Mouse (Mus musculus) heart, embryonic 16.5 days (tissue): ENCODE data around the gene Nf2. TPM values are rescaled to one million over a fixed set of nuclear protein-coding genes. Genes with fewer than 3 reads are reported as not detected.

Experiments
- ATAC-seq: fragments of 200-750 bp; cut with Nextera tagmentation; replicated peaks from 2 replicates; pipeline ENCODE4 v1.8.0; 2017; ENCODE audit warnings: moderate number of reproducible peaks; ENCODE audit not compliant: insufficient read depth, low FRiP score; ENCODE audit errors: extremely low read depth
- H3K27ac ChIP-seq: fragments of 300-500 bp; sonication (generic); 2 replicates; pipeline ENCODE4 v1.5.1; 2014; ENCODE audit warnings: mild to moderate bottlenecking, low read length, control low read depth, moderate library complexity
- H3K27me3 ChIP-seq: fragments of 300-500 bp; sonication (generic); 2 replicates; pipeline ENCODE4 v1.6.1; 2014; ENCODE audit warnings: low read length, mixed read lengths; ENCODE audit not compliant: control insufficient read depth, insufficient read depth
- H3K36me3 ChIP-seq: fragments of 300-500 bp; sonication (generic); 2 replicates; pipeline ENCODE4 v1.6.1; 2014; ENCODE audit not compliant: control insufficient read depth, insufficient read depth
- H3K4me1 ChIP-seq: fragments of 300-500 bp; sonication (generic); 2 replicates; pipeline ENCODE4 v1.6.1; 2014; ENCODE audit warnings: low read length, mixed read lengths; ENCODE audit not compliant: control insufficient read depth, insufficient read depth
- H3K4me2 ChIP-seq: fragments of 300-500 bp; sonication (generic); 2 replicates; pipeline ENCODE4 v1.6.1; 2014; ENCODE audit warnings: low read depth, mild to moderate bottlenecking, control low read depth, low read length
- H3K4me3 ChIP-seq: fragments of 300-500 bp; sonication (generic); 2 replicates; pipeline ENCODE4 v1.5.1; 2014; ENCODE audit warnings: mild to moderate bottlenecking, control low read depth, low read length
- H3K9ac ChIP-seq: fragments of 300-500 bp; sonication (generic); 2 replicates; pipeline ENCODE4 v1.6.1; 2014; ENCODE audit warnings: low read length, control low read depth
- H3K9me3 ChIP-seq: fragments of 300-500 bp; sonication (generic); replicated peaks from 2 replicates; pipeline ENCODE4 v1.6.1; 2016; ENCODE audit warnings: low read length; ENCODE audit not compliant: control insufficient read depth
- WGBS: fragments of 180-500 bp; shearing (Covaris S2); extraction: QIAGEN DNeasy Blood & Tissue Kit; methylation state at CpG from one replicate; pipeline ENCODE4 v1.1.7; 2014; 5-methylcytosine and 5-hydroxymethylcytosine counted together
- polyA plus RNA-seq: library from polyadenylated mRNA; unstranded; fragments of >200 nt; fragmentation: Nextera tagmentation; extraction: Ambion mirVana; gene quantifications from 2 replicates; pipeline ENCODE4 v1.2.1, GENCODE M21; 2015

Nf2 gene
- polyA plus RNA-seq, 1 experiment from 2014 or later = 42.8 TPM

DNA sequence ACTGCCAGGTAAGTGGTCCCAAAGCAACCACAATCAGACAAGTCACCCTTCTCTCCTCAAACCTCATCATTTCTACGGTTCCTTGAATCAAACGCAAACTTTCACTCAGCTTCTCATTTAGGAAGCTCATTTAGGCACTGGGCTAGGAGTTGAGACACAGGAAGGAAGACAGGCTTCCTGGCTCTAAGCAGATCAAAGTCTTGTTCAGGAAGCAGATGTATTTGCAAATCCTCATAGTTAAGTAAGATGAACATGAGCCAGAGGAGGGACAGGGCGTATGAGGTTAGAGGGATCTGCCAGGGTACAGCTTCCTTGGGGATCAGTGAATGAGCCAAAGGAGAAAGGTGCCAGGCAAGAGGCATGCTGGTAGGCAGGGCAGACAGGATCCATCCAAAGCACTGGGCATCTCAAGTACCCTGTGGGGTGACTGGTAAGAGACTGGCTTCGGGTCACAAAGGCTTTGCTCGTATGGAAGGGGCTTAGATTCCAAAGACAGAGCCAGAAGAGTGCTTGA lies 64.7 kb downstream of the Nf2 start:
- Histone ChIP-seq H3K4me3 (no peak overlapping the region), H3K27ac (no peak overlapping the region), H3K36me3 (peaks cover 29% of the 10 kb centered on the region), H3K4me1 (no peaks in the 10 kb centered on the region), H3K4me2 (no peak overlapping the region), H3K9me3 (no peaks in the 10 kb centered on the region), H3K9ac (no peak overlapping the region), H3K27me3 (no peaks in the 10 kb centered on the region)
- 64% methylated on average over 5 of the region's 5 CpGs for WGBS
- no peak for ATAC-seq

DNA sequence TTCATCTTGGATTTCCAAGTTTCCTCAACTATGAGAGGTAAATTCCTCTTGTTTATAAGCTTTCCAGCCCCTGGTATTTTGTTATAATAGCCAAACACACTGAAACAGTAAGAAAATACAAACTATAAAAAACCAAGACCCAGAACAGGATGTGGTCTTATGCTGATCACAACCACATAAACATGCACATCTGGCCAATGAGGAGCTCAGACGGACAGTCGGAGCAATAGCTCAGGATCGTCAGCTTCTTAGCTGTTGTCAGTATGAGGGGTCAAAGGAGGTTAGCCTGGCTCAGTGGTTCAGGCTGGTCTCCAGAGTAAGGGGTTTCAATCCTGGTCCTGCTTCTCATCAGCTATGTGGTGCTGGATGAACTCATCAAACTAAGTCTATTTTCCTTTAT lies 66.2 kb downstream of the Nf2 start:
- WGBS = 90% methylated on average over 3 of the region's 3 CpGs
- no peak for ATAC-seq
- peaks cover 35% of the 10 kb centered on the region for H3K36me3 ChIP-seq

DNA sequence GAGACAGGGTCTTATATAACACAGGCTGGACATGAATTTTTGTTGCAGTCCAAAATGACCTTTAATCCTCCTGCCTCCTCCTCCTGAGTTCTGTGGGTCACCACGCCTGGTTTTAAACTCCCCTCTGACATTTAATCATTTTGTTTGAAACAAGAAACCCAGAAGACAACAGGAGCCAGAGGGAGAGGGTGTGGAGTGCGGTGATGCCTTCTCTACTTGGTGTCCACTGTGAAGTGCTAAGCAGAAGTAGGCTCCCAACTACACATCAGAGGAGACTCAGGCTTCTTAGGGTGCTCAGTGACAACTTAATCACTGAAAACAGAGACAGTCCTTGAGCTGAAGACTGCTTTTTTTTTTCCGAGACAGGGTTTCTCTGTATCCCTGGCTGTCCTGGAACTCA lies 68.4 kb downstream of the Nf2 start:
- no peak overlapping the region for H3K27ac ChIP-seq
- no peaks in the 10 kb centered on the region for H3K4me1 ChIP-seq
- no peak overlapping the region for H3K4me3 ChIP-seq
- H3K9ac ChIP-seq = no peak overlapping the region
- H3K36me3 ChIP-seq = peaks cover 23% of the 10 kb centered on the region
- WGBS = 81% methylated on average over 3 of the region's 3 CpGs
- H3K27me3 ChIP-seq = no peaks in the 10 kb centered on the region
- no peaks in the 10 kb centered on the region for H3K9me3 ChIP-seq
- ATAC-seq = no peak
- H3K4me2 ChIP-seq = no peak overlapping the region

More for the DNA sequence above, 66.2 kb downstream of the Nf2 start:
- no peak overlapping the region for H3K9ac ChIP-seq
- no peaks in the 10 kb centered on the region for H3K9me3 ChIP-seq
- no peaks in the 10 kb centered on the region for H3K27me3 ChIP-seq
- no peaks in the 10 kb centered on the region for H3K4me1 ChIP-seq
- no peak overlapping the region for H3K4me2 ChIP-seq
- H3K4me3 ChIP-seq = no peak overlapping the region
- H3K27ac ChIP-seq = no peak overlapping the region

DNA sequence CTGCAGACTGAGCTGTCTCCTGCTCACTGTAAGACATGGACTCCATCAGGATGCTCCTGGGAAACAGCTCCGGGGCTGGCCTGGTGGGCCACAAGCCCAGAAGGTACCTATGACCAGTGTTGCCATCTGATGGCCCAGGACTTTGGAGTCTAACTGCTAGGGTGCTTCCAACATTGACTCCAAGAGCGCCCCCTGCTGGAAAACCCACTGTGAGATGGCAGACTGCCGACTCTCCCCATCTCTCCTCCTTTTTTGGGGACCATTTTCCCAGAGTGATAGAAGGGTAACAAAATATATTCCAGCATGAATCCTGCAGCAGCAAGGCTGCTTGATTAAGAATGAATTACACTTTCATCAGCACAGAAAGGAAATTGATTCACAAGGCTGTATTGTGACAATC lies 76.4 kb downstream of the Nf2 start:
- Histone ChIP-seq H3K36me3 (peaks cover 3% of the 10 kb centered on the region), H3K9me3 (no peaks in the 10 kb centered on the region), H3K27ac (no peak overlapping the region), H3K4me3 (no peak overlapping the region), H3K9ac (no peak overlapping the region), H3K27me3 (no peaks in the 10 kb centered on the region), H3K4me1 (no peaks in the 10 kb centered on the region), H3K4me2 (no peak overlapping the region)
- WGBS = 34% methylated on average over 3 of the region's 3 CpGs
- ATAC-seq = no peak

DNA sequence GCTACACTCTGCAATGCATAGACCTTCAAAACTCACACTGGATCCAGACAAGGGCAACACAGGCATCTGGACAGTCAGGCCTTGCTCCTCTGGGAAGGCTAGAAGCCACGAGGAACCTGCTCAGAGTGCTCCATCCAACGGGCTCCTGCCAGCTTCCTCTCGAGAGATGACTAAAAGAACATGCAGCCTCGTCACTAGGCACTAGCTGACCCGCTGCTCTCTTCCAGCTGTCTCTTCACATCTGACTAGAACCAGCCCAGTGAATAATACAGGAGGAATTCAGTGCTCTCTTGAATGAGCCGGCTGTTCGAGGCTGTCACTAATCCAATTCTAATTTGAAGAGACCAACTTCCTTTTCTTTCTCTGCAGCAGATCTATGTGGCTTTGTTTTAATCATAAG lies 77.6 kb downstream of the Nf2 start:
- 76% methylated on average over 7 of the region's 7 CpGs for WGBS
- H3K27ac ChIP-seq = no peak overlapping the region
- ATAC-seq = no peak
- H3K27me3 ChIP-seq = no peaks in the 10 kb centered on the region
- no peaks in the 10 kb centered on the region for H3K9me3 ChIP-seq
- H3K4me1 ChIP-seq = no peaks in the 10 kb centered on the region
- no peak overlapping the region for H3K4me2 ChIP-seq
- peaks cover 3% of the 10 kb centered on the region for H3K36me3 ChIP-seq
- no peak overlapping the region for H3K4me3 ChIP-seq
- H3K9ac ChIP-seq = no peak overlapping the region

DNA sequence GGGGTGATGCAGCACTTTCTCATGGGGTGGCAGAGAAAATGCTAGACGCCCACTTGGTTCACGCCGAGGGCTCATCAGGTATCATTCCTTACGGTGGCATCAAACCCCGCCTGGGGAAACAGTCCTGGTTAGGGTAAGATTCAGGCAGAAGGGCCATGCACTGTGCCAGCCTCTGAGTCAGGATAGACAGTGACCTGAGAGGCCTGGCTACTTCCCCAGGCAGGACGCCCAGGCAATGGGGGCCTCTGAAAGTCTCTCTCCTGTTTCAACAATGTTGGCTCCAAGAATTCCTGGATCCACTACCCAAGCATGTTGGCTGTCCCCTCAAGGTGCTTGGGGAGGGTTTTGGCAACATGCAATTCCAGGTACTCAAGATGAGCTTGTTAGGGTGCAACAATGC lies 79.5 kb downstream of the Nf2 start:
- no peak for ATAC-seq
- H3K4me1 ChIP-seq = no peaks in the 10 kb centered on the region
- 92% methylated on average over 6 of the region's 6 CpGs for WGBS

DNA sequence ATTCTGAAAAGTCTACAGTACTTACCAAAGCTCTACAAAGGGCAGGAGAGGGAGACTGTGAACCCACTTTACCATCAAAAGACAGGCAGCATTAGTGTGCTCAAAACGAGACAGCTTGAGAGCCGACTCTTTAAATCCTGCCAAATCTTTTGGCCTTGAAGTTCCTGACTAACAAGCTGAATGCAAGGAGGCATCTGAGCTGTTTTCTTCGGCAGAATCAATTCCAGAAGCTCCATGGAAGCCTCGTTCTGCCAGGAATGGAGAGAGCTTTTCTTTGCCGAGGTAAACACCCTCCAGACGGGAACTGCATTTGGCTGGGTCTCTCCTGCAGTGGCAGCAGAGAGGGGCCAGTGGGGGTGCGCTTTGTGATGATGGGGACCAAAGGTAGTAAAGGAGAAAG lies 80.0 kb downstream of the Nf2 start:
- no peak overlapping the region for H3K27ac ChIP-seq
- H3K9me3 ChIP-seq = no peaks in the 10 kb centered on the region
- H3K4me1 ChIP-seq = no peaks in the 10 kb centered on the region
- H3K4me3 ChIP-seq = no peak overlapping the region
- WGBS = 73% methylated on average over 7 of the region's 7 CpGs
- ATAC-seq = no peak
- H3K9ac ChIP-seq = no peak overlapping the region
- no peaks in the 10 kb centered on the region for H3K27me3 ChIP-seq
- peaks cover 3% of the 10 kb centered on the region for H3K36me3 ChIP-seq
- H3K4me2 ChIP-seq = no peak overlapping the region

More for the DNA sequence above, 79.5 kb downstream of the Nf2 start:
- H3K4me3 ChIP-seq = no peak overlapping the region
- peaks cover 3% of the 10 kb centered on the region for H3K36me3 ChIP-seq
- no peaks in the 10 kb centered on the region for H3K9me3 ChIP-seq
- no peaks in the 10 kb centered on the region for H3K27me3 ChIP-seq
- no peak overlapping the region for H3K27ac ChIP-seq
- no peak overlapping the region for H3K4me2 ChIP-seq
- no peak overlapping the region for H3K9ac ChIP-seq

DNA sequence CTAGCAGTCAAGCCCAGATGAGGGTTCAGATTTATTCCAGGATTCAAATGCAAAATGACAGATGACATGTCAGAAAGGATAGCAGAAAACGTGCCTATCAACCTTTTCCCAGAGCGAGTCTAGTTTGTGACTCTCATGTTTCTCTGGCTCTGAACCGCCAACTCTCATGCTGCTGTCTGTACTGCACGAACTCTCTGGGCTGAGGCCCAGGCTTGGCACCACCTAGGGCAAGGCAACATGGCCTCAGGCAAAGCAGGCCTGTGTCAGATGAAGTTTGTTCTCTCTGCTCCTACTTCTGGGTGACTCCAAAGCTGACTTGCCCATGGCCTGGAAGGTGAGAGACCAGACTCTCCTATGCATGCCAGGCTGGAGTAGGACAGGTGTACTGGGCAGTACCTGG lies 80.9 kb downstream of the Nf2 start:
- Histone ChIP-seq H3K4me2 (no peak overlapping the region), H3K9me3 (no peaks in the 10 kb centered on the region), H3K4me3 (no peak overlapping the region), H3K9ac (no peak overlapping the region), H3K4me1 (no peaks in the 10 kb centered on the region), H3K36me3 (peaks cover 3% of the 10 kb centered on the region), H3K27ac (no peak overlapping the region), H3K27me3 (no peaks in the 10 kb centered on the region)
- 90% methylated on average over 4 of the region's 4 CpGs for WGBS
- no peak for ATAC-seq

DNA sequence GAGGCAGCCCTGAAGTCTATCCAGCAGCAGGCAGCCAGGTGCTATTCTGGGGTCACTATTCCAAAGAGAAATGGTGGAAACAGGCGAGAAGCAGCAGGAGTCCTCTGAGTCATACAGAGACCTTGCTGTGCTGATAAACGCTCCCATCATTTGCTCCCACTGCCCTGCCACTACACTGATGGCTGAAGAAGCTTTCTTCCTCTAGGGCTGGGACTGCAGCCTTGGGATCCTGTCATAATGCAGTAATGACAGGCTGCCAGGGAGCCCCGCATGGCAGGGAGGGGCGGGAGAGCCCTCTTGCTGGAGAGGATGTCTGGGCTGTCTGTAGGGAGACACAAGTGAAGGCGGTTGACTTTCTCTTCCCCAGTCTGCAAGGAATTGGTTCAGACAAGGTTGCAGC lies 84.9 kb downstream of the Nf2 start:
- 40% methylated on average over 5 of the region's 5 CpGs for WGBS
- Histone ChIP-seq H3K36me3 (no peaks in the 10 kb centered on the region; the same call in 1 of the 2 replicates), H3K9me3 (no peaks in the 10 kb centered on the region), H3K27ac (no peak overlapping the region), H3K27me3 (peaks cover 17% of the 10 kb centered on the region), H3K4me1 (peaks cover 9% of the 10 kb centered on the region), H3K4me3 (no peak overlapping the region), H3K4me2 (no peak overlapping the region), H3K9ac (no peak overlapping the region)
- no peak for ATAC-seq

DNA sequence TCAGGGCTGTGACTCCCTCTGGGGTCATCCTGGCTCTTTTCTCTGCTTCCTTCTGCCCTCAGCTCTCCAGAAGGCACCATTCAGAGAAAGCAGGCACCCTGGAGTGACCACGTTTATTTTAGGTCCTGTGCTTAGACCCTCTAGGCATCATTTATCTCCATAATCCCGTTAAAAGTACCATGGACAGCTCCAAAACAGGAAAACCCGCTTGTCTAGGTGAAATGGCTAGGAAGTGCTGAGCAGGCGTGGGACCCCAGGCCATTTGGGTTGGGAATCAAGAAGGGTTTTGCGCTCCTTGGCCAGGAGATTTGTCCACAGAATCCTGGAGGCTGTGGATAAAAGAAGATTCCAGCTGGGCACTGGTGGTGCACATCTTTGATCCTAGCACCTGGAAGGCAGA lies 85.7 kb downstream of the Nf2 start:
- ATAC-seq = no peak
- Histone ChIP-seq H3K9me3 (no peaks in the 10 kb centered on the region), H3K27ac (no peak overlapping the region), H3K4me2 (no peak overlapping the region), H3K4me1 (peaks cover 9% of the 10 kb centered on the region), H3K9ac (no peak overlapping the region), H3K36me3 (no peaks in the 10 kb centered on the region), H3K4me3 (no peak overlapping the region), H3K27me3 (peaks cover 17% of the 10 kb centered on the region)
- 13% methylated on average over 5 of the region's 5 CpGs for WGBS
